Mouse (Mus musculus) adrenal gland, postnatal 36 days (tissue): ENCODE results near the gene BC028528. TPM values are rescaled to one million over a fixed set of nuclear protein-coding genes. Genes with fewer than 3 reads are reported as not detected.
A peak's percentile ranks its signal among the peaks of the same experiment; 100 is the strongest.
"Not testable (repeated sequence)": the region's sequence is repeated elsewhere in the genome, so short reads cannot be mapped to it uniquely, and the experiment has no call there.

ENCODE experiments used
- DNase-seq, 2 experiments: peaks; one replicate each; pipeline ENCODE4 v3.0.0; 2021; ENCODE audit warnings: mixed read lengths in 1 of 2
- total RNA-seq, 2 experiments: library from RNA; stranded (reverse); gene quantifications; 2 replicates each; pipeline ENCODE4 v1.2.3; 2021

Gene BC028528
- total RNA-seq, 2 experiments from 2014 or later, result 8.4 to 11.3 TPM

DNA sequence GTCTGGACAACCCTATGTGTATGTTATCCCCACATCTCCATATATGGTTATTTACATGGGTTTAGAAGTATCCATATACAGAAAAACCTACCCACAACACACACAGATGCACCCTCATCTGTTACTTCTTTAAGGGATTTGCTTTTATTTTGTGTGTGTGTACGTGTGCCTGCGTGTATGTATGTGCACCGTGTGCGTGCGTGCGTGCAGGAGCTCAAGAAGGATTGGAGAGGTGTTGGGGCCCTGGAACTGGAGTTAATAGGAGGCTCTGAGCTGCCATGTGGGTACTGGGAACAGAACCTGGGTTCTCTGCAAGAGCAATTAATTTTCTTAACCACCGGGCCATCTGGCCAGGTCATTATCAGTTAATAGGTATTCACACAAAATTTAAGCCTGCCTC, 19.8 kb downstream of the BC028528 start:
- DNase-seq, result no peak

DNA sequence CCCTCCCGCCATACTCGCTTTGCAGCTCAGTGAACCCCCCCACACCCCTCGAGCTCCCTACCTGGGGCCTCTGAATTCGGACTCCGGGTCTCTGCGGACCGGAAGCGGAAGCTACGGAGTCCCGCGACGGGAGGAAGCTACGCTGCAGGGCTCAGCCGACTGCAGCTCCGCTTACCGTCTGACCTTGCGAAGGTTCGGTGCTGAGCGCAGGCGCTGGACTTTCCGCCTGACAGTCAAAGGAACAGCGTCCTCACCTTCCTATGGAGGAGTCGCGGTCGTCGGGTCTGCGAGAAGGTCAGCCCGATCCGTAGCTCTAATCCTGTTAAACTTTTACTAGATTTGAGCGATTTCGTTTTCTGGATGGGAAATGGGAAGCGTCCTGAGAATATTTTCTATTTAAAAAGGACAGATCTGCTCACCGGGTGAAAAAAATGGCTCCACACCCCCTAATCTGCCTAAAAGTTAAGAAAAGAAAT, 20.4 kb downstream of the BC028528 start, which contains the start of gene Mrps21:
TSS of gene Mrps21 (minus strand) at position 128 of the 476 bp plus-strand sequence.
- DNase-seq, result peak; percentile 92 to 93

DNA sequence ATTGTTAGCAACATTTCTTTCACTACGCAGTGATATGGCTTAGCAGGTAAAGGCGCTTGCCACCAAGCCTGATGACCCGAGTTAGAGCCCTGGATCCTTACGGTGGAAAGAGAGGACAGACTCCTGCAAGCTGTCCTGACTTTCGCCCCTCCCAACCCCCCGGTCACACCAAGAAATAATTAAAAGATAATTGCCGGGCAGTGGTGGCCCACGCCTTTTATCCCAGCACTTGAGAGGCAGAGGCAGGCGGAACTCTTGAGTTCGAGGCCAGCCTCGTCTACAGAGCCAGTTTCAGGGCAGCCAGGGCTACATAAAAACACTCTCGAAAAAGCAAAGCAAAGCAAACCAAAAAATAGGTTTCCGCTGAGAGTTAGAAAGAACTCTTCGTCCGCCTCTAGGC, 20.8 kb downstream of the BC028528 start:
- no peak for DNase-seq

DNA sequence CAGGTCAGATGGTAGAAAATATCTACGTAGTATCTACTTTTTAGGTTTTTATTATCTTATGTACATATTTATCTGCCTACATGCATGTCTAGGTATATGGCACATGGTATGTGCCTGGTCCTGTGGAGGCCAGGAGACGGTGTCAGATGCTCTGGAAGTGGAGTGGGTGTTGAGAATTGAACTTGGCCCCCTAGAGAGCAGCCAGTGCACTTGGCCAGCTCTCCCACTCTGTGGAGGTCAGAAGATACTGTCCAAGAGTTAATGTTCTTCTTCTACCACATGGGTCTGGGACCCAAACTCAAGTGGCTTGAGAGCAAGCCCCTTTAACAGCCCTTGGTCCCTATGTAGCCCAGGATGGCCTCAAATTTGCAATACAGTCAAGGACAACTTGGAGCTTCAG, 24.4 kb downstream of the BC028528 start:
- DNase-seq, result no peak

DNA sequence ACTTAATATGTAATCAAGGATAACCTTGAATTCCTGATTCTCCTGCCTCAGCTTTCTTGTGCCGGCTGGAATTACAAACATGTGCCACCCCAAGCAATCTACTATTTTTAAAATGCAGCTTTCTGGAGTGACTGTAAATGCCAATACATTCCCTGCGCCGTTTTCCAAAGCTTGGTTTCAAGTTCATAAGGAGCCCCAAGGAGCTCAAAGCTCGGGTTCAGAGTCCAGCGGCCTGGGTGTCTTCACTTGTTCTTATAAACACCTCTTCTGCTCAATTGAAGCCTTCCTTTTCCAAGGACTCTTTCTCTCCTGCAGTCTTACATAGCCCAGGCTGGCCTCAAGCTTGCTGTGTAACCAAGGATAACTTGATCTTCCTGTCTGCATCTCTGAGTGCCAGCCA, 25.7 kb downstream of the BC028528 start:
- DNase-seq, result no peak

DNA sequence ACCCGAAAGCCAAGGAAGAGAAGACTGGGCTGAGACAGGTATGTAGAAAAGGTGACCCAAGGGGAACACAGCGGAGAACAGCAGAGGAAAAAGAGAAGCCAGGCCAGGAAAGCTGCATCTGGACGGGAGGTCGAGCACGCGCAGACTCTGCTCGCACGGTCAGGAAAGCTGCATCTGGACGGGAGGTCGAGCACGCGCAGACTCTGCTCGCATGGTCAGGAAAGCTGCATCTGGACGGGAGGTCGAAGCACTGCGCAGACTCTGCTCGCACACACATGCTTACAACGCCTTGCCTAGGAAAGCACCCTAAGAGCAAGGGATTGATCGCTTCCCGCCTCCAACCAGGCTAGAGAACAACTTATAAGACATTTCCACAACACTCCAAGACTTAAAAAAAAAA, 26.2 kb downstream of the BC028528 start:
- no peak for DNase-seq

DNA sequence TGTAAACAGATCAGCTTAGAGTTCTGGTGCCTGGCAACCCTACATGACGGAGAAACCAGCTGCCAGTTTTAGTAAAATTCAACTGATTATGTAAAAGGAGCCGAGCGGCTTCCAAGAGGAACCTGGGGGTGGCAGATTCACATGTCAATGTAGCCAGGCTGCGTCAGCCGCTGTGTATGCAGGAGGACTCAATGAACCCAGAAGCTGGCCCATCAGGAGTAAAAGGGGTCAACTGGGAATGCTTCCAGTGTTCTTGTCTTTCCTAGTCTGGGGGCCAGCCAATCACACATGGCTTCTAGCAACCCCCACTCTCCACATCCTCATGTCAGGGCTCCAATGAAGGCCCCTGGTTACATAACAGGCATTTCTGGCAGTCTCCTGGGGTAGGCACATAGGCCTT, 26.8 kb downstream of the BC028528 start:
- no peak for DNase-seq

DNA sequence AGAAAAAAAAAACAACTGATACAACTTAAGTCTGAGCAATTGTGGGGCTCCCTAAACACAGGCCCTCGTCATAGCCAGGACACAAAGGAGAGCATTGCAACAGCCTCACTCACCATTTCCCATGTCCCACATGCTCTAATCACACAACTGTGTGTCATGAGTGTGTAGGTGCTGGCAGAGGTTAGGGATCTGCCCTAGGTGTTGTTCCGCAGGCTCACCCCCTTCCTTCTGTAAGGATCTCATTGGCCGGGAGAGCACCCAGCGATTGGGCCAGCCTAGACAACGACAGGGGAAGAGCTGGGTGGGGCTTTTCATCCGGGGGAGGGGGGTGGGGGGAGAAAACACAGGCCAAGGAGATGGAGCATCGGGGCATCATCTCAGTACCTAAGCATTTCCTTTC, 28.2 kb downstream of the BC028528 start:
- DNase-seq, result no peak

DNA sequence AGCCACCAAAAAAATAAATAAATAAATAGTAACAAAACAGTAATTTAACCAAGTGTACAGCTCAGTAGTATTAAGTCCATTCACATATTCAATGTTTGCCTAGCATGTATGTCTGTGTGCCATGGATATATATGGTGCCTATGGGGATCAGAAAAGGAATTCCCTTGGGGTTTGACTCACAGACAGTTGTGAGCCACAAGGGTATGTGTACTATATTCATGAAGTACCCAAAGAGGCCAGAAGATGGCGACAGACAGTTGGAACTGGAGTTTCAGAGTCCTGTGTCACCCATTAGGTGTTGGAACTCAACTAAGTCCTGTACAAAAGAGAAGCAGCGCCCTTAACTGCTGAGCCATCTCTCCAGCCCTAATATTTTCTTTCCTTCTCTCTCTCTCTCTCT, 30.0 kb downstream of the BC028528 start:
- peak; percentile 51 to 81 for DNase-seq

DNA sequence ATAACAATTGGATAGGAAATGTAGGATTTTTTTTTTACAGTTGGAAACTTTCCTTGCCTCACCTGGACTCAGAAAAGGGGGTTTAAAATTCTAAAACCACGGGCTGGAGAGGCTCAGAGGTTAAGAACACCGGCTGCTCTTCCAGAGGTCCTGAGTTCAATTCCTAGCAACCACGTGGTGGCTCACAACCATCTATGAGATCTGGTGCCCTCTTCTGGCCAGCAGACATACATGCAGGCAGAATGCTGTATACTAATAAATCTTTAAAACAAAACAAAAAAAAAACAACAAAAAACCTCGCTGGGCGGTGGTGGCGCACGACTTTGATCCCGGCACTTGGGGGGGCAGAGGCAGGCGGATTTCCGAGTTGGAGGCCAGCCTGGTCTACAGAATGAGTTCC, 30.6 kb downstream of the BC028528 start:
- peak in 1 of 2 experiments; percentile 33 for DNase-seq

DNA sequence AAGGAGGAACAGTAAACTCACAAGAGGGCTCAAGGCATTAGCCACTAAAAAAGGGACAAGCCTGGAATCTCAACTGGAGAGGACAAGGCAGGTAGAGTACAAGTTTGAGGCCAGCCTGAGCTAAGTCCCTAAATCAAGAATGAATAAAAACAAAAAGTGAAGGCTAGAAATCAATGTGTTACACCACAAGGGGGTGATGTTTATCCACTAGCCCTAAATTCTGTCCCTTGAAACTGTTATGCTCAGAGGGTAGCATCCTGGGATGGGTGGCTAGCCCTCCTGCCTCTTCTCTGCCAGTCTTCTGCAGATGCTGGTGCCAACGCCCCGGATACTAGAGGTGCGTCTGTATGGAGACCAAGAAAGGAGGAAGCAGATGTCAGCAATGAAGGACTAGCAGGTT, 31.5 kb downstream of the BC028528 start:
- DNase-seq, result no peak

DNA sequence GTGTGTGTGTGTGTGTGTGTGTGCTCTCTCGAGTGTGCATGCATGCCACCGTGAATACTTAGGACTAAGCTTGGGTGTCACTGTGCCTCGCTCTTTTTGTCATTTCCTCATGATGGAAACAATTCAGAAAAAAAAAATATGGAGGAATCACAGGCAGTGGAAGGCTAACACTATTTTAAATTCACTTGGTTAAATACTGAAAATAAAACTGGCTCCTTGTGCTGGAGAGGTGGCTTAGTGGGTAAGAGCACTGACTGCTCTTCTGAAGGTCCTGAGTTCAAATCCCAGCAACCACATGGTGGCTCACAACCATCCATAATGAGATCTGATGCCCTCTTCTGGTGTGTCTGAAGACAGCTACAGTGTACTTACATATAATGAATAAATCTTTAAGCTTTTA, 33.5 kb downstream of the BC028528 start:
- not testable (repeated sequence) for DNase-seq

DNA sequence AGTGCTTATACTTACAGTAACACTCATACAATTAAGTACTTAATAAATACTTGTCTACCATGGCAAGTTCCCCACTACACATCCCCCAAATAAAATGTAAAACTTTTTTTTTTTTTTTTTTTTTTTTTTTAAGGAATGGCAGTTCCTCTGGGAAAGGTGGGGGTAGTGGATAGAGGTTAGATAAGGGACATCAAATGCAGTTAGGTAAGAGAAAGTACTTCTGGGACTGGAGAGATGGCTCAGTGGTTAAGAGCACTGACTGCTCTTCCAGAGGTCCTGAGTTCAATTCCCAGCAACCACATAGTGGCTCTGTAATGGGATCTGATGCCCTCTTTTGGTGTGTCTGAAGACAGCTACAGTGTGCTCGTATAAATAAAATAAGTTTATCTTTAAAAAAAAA, 34.8 kb downstream of the BC028528 start:
- DNase-seq, result not testable (repeated sequence)

DNA sequence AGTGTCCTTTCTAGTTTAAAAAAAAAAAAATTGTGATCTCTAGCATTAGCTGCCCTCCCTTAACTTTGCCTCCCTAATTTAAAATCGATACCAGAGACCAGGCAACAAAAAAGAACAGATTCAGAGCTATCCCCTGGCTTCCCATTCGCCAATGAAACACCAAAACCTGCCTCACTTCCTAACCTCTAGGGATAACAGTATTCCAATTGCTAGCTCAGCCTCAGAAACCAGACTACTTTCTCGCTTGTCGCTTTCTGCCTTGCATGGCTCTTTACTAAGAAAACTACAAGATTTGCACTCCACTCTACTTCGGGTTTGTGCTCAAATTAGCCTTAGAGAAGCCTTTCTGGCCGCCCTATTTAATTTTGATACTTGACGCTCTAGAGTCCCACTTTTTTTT, 35.7 kb downstream of the BC028528 start:
- DNase-seq, result peak in 1 of 2 experiments; percentile 7

DNA sequence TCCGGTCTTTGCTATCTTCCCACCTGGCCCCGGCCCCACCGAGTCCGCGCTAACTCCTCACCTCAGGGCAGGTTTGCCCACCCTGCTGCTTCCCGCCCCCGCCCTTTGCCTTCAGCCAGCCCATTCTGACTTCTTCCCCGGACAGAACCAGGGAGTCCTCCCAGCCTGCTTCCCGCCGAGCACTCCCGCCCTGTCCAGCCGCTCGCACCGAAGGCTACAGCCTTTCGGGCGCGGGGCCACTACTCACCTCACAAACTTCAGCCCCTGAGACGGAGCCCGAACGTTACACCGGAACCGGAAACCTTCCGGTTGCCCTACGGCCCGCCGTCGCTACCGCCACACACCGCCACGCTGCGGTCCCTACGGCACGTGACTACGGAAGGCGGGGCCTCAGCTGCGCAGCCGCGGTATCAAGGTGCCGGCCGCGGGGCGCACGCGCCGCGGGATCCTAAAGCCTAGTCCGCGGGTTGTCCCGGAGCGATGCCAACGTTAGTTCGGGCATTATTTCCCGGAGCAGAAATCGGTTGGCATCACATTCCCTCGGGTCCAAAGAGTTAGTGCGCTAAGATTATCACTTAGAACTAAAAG, 36.2 kb downstream of the BC028528 start, which contains the start of gene Prpf3:
TSS of gene Prpf3 (minus strand) at position 384 of the 588 bp plus-strand sequence.
- peak; percentile 97 for DNase-seq

DNA sequence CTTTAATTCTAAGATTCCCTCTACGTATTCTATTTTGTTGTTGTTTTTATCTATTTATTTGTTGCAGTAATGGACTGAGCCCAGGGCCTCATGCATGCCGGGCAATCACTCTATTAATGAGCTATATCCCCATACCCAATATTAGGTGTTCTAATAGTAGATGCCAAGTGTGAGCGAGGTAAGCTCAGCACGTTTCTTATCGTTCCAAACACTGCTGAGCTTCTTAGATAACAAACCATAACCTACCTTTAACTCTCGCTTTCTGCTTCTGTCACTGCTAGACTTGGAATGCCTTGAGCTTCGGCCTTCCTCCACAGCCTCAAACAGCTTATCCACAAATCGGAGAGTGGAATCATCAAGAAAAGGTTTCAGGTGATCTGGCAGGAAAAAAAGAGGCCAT, 40.5 kb downstream of the BC028528 start:
- DNase-seq, result no peak

DNA sequence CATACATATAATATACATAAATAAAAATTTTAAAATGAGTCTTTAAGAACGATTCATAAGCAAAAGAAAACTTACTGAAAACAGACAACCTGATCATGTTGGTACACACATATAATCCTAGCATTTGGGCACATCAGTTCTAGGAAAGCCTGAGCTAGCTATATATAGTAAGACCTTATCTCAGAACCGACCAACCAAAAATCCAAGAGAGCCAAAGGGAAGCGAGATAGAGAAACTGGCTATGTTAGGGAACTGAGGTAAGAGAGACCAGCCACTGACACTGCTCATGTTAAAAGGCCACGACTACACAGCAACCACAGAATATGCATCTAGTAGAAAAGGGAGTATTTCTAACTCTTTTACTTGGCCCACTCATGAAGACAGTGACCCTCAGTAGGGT, 41.2 kb downstream of the BC028528 start:
- DNase-seq, result no peak

DNA sequence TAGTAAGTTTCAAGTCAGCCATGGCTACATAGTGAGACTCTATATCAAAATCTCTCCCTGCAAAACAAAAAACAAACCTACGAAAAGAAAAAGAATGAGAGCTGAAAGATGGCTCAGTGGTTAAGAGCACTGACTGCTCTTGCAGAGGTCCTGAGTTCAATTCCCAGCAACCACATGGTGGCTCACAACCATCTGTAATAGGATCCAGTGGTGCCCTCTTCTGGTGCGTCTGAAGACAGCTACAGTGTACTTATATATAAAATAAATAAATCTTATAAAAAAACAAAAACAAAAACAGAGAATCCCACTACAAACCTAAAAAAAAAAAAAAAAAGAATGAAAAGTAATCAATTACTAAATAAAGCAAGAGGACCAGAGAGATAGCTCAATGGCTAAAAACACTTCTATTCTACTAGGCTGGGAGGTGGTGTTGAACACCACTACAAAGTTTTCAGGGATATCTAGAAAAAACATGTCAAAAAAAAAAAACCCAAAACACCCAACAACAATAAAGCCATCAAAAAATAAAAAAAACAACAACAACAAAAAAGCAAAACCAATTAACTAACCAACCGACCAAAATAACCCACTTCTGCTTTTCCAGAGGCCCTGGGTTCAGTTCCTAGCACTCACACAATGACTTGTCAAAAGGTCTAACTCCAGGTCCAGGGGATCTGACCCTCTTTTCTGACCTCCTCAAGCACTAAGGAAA, 49.1 kb downstream of the BC028528 start:
- DNase-seq, result peak in 1 of 2 experiments; percentile 20

DNA sequence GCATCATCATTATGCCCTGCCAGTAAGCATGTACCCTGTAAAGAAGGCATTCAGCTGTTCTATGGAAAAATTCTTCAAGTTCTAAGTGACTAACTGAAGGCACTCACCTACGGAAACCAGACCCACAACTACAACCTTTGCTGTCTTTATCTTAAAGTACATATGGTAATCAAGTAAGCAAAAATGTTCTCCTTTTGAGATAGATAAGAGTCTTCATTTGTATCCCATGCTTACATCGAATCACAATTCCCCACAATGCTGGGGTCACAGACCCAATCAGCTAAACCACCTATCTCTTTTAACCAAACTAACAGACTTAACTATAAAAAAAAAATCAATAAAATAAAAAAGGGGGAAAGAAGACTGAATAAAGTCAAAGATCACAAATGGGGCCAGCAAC, 52.6 kb downstream of the BC028528 start:
- no peak for DNase-seq
